Mouse (Mus musculus) embryonic stem cell, embryonic (primary cell): Measurements from ENCODE around the gene Nav3.
"Not testable (repeated sequence)": the region's sequence is repeated elsewhere in the genome, so short reads cannot be mapped to it uniquely, and the experiment has no call there.

ENCODE experiments used
- CTCF ChIA-PET, 4 experiments: fragments of 300-600 bp in 2 of 4; fragments of 350-600 bp in 2 of 4; sonication (Branson Sonifier 250); formaldehyde crosslinking; loops; one replicate each; lab custom pipeline; 2022; ENCODE audit warnings: inconsistent platforms in 2 of 4; lab: Charles Lee
- POLR2A ChIA-PET, 4 experiments: fragments of 300-600 bp in 2 of 4; fragments of 350-600 bp in 2 of 4; sonication (Branson Sonifier 250); formaldehyde crosslinking; loops; one replicate each; lab custom pipeline; 2022; ENCODE audit warnings: antibody characterized with exemption in 4 of 4, inconsistent platforms in 1 of 4; lab: Charles Lee

Nav3 gene

GRCm38 (mm10) chr10:110117341-110117740 is 338.7 kb downstream of the Nav3 start:
- POLR2A ChIA-PET: no interaction called here
- CTCF ChIA-PET: interaction anchor here in 1 of 4 experiments (0.6 kb wide), 1 partner anchor 24 kb away, joined by 3 read pairs; no protein-coding TSS in a partner anchor

- POLR2A ChIA-PET: interaction anchor here in 1 of 4 experiments (1.4 kb wide), 1 partner anchor 10 kb away, joined by 3 read pairs; no protein-coding TSS in a partner anchor
- CTCF ChIA-PET: interaction anchor here in 2 of 4 experiments (0.7 to 1.4 kb wide), 2 partner anchors 23 to 192 kb away, joined by 3 read pairs; no protein-coding TSS in a partner anchor
These were observed 343.1 kb downstream of the Nav3 start for GRCm38 (mm10) chr10:110112669-110113458.

- ChIA-PET POLR2A (no interaction called here), CTCF (no interaction called here)
These were observed 352.7 kb downstream of the Nav3 start for GRCm38 (mm10) chr10:110103255-110103654.

GRCm38 (mm10) chr10:110102231-110102630 is 353.8 kb downstream of the Nav3 start:
- ChIA-PET CTCF (no interaction called here), POLR2A (interaction anchor here in 1 of 4 experiments (0.8 kb wide), 1 partner anchor 11 kb away, joined by 3 read pairs; no protein-coding TSS in a partner anchor)

GRCm38 (mm10) chr10:110094433-110094832 is 361.6 kb downstream of the Nav3 start:
- CTCF ChIA-PET: no interaction called here
- POLR2A ChIA-PET: no interaction called here

- ChIA-PET CTCF (interaction anchor here in 1 of 4 experiments (1.8 kb wide), 1 partner anchor 24 kb away, joined by 3 read pairs; no protein-coding TSS in a partner anchor), POLR2A (interaction anchor here in 1 of 4 experiments (0.6 kb wide), 1 partner anchor 618 kb away, joined by 4 read pairs; no protein-coding TSS in a partner anchor)
These were observed 367.5 kb downstream of the Nav3 start for GRCm38 (mm10) chr10:110088444-110089061.

- ChIA-PET POLR2A (no interaction called here), CTCF (no interaction called here)
These were observed 370.1 kb downstream of the Nav3 start for GRCm38 (mm10) chr10:110085903-110086302.

GRCm38 (mm10) chr10:110085156-110085555 is 370.8 kb downstream of the Nav3 start:
- POLR2A ChIA-PET: no interaction called here
- CTCF ChIA-PET: no interaction called here

GRCm38 (mm10) chr10:110076575-110076974 is 379.4 kb downstream of the Nav3 start:
- POLR2A ChIA-PET: no interaction called here
- CTCF ChIA-PET: no interaction called here

GRCm38 (mm10) chr10:110072355-110072754 is 383.6 kb downstream of the Nav3 start:
- POLR2A ChIA-PET: no interaction called here
- CTCF ChIA-PET: no interaction called here

GRCm38 (mm10) chr10:110061166-110061565 is 394.8 kb downstream of the Nav3 start:
- POLR2A ChIA-PET: no interaction called here
- CTCF ChIA-PET: no interaction called here

- CTCF ChIA-PET: no interaction called here
- POLR2A ChIA-PET: no interaction called here
These were observed 418.5 kb downstream of the Nav3 start for GRCm38 (mm10) chr10:110037547-110037946.

- ChIA-PET CTCF (no interaction called here), POLR2A (no interaction called here)
These were observed 421.4 kb downstream of the Nav3 start for GRCm38 (mm10) chr10:110034582-110035099.

GRCm38 (mm10) chr10:110024897-110025296 is 431.1 kb downstream of the Nav3 start:
- POLR2A ChIA-PET, CTCF ChIA-PET: not testable (repeated sequence)

- ChIA-PET CTCF (no interaction called here), POLR2A (no interaction called here)
These were observed 433.9 kb downstream of the Nav3 start for GRCm38 (mm10) chr10:110022100-110022499.

- CTCF ChIA-PET: no interaction called here
- POLR2A ChIA-PET: no interaction called here
These were observed 436.6 kb downstream of the Nav3 start for GRCm38 (mm10) chr10:110019266-110019866.

GRCm38 (mm10) chr10:110001328-110001727 is 454.7 kb downstream of the Nav3 start:
- POLR2A ChIA-PET: interaction anchor here in 1 of 4 experiments (0.6 kb wide), 1 partner anchor 62 kb away, joined by 3 read pairs; no protein-coding TSS in a partner anchor
- CTCF ChIA-PET: not testable (repeated sequence)

- POLR2A ChIA-PET: interaction anchor here in 1 of 4 experiments (0.6 kb wide), 1 partner anchor 61 kb away, joined by 3 read pairs; no protein-coding TSS in a partner anchor
These were observed 455.2 kb downstream of the Nav3 start for GRCm38 (mm10) chr10:110000755-110001247.

GRCm38 (mm10) chr10:109999904-110000303 is 456.1 kb downstream of the Nav3 start:
- CTCF ChIA-PET: no interaction called here
- POLR2A ChIA-PET: interaction anchor here in 1 of 4 experiments (0.7 kb wide), 1 partner anchor 621 kb away, joined by 7 read pairs; no protein-coding TSS in a partner anchor

More at GRCm38 (mm10) chr10:110000755-110001247, 455.2 kb downstream of the Nav3 start:
- CTCF ChIA-PET: no interaction called here
